ENCODE assay signal across 10 mouse cellular contexts in genomic region chr14:86327646-86328045, GRCm38 (mm10).
DNase-seq lines count a peak whose midpoint lies in the region; TF ChIP-seq lines count a peak whose summit lies in the region.
"Had no signal": no experiment of that assay in that cellular context is flagged by ENCODE, and none has a peak within 500 bp of the region (broad histone marks: within the 10 kb centered on the region; RNA-seq: fewer than 3 reads in every experiment).

No protein-coding gene starts in this region.

- H3K9ac ChIP-seq in heart, adult 2 months (ENCODE audit: low read depth, low read length), result no peak overlapping the region
- H3K9ac ChIP-seq: embryonic facial prominence, embryonic 12.5 days had no signal

- peaks cover 3% of the 10 kb centered on the region; the same call in 1 of the 2 replicates for H3K4me1 ChIP-seq in heart, adult 2 months (ENCODE audit: control insufficient read depth, insufficient read depth, low read length)
- H3K4me1 ChIP-seq in kidney, adult 2 months (ENCODE audit: control insufficient read depth, insufficient read depth, low read length), result no peaks in the 10 kb centered on the region
- H3K4me1 ChIP-seq: embryonic facial prominence, embryonic 12.5 days had no signal

- intact Hi-C loops in heart, adult 2 months (cut with DNase I), result loop anchor here (5.0 to 10.0 kb wide), 2 partner anchors 110 to 1883 kb away; partner anchors contain the start of gene Pcdh17

- TF ChIP-seq POLR2A in heart, adult 2 months (IDR thresholded peaks at IDR 0.05; ENCODE audit: insufficient read depth, low read depth, low read length), result no peak
- no peak for TF ChIP-seq POLR2A in kidney, adult 2 months (IDR thresholded peaks at IDR 0.05; ENCODE audit: low read depth, low read length)

- H3K79me2 ChIP-seq in heart, adult 2 months (replicated peaks; ENCODE audit: control insufficient read depth, insufficient read depth, low read length), result no peaks in the 10 kb centered on the region

- no peak for TF ChIP-seq EP300 in heart, adult 2 months (IDR thresholded peaks at IDR 0.05; ENCODE audit: insufficient read depth, low read depth, low read length)

- H3K36me3 ChIP-seq in heart, adult 2 months (ENCODE audit: control insufficient read depth, insufficient read depth, low read length), result no peaks in the 10 kb centered on the region
- no peaks in the 10 kb centered on the region for H3K36me3 ChIP-seq in kidney, adult 2 months (ENCODE audit: control insufficient read depth, insufficient read depth, low read length)
- H3K36me3 ChIP-seq: embryonic facial prominence, embryonic 12.5 days had no signal

- H3K4me3 ChIP-seq in heart, adult 2 months, result no peak overlapping the region
- no peak overlapping the region for H3K4me3 ChIP-seq in kidney, adult 2 months (ENCODE audit: insufficient read depth, low read depth, low read length)
- H3K4me3 ChIP-seq: embryonic facial prominence, embryonic 12.5 days had no signal

- peak; percentile 24 for DNase-seq in embryo, embryonic 10 days (ENCODE audit: low spot score)
- no peak for DNase-seq in embryo, embryonic 9.5 days (ENCODE audit: extremely low spot score)
- DNase-seq in frontal cortex, postnatal 25 days (ENCODE audit: low spot score in 2 of 2), result peak; percentile 10 to 13
- peak; percentile 34 to 45 for DNase-seq in layer of hippocampus, postnatal 10 days (ENCODE audit: low spot score in 2 of 2)
- peak; percentile 11 for DNase-seq in retina, postnatal 1 day
- no peak for DNase-seq in heart, adult 2 months
- no peak for DNase-seq in spleen, adult 18-20 months
- no peak for DNase-seq in kidney, adult 2 months
- DNase-seq: lung, postnatal 36 days had no signal

- 87% methylated on average over 9 of the region's 9 CpGs for WGBS in heart, adult 2 months
- 74% methylated on average over 9 of the region's 9 CpGs for WGBS in kidney, adult 2 months

- TF ChIP-seq CTCF in heart, adult 2 months (IDR thresholded peaks at IDR 0.05), result no peak
- TF ChIP-seq CTCF in kidney, adult 2 months (conservative IDR thresholded peaks at IDR 0.05; ENCODE audit: insufficient read depth, insufficient read length, low read depth, low read length), result no peak

- no peaks in the 10 kb centered on the region for H3K27me3 ChIP-seq in heart, adult 2 months (ENCODE audit: control insufficient read depth, insufficient read depth, low read length)
- H3K27me3 ChIP-seq in kidney, adult 2 months (replicated peaks; ENCODE audit: control insufficient read depth, insufficient read depth, low read length), result no peaks in the 10 kb centered on the region
- H3K27me3 ChIP-seq: embryonic facial prominence, embryonic 12.5 days had no signal

- H3K27ac ChIP-seq in heart, adult 2 months, result no peak overlapping the region
- no peak overlapping the region for H3K27ac ChIP-seq in kidney, adult 2 months (ENCODE audit: insufficient read depth, low read depth, low read length)
- H3K27ac ChIP-seq: embryonic facial prominence, embryonic 12.5 days had no signal

Comparison
In these comparisons a context has a peak if more than half of its experiments do, and no peak if none do; other contexts are left out.
1. DNase-seq: peak in embryo, embryonic 10 days (single experiment), frontal cortex, postnatal 25 days (2 of 2), layer of hippocampus, postnatal 10 days (2 of 2) and retina, postnatal 1 day (single experiment); none in embryo, embryonic 9.5 days (single experiment), heart, adult 2 months (0 of 2), spleen, adult 18-20 months (0 of 2) and kidney, adult 2 months (single experiment).